Mouse (Mus musculus): Measurements from ENCODE around the gene Klrd1. TPM values are rescaled to one million over a fixed set of nuclear protein-coding genes. Genes with fewer than 3 reads are reported as not detected.
"Not testable (repeated sequence)": the region's sequence is repeated elsewhere in the genome, so short reads cannot be mapped to it uniquely, and the experiment has no call there.

Gene Klrd1
- total and polyA plus RNA-seq, 2 experiments from 2014 or later = 0.30 TPM; not detected in 1

DNA sequence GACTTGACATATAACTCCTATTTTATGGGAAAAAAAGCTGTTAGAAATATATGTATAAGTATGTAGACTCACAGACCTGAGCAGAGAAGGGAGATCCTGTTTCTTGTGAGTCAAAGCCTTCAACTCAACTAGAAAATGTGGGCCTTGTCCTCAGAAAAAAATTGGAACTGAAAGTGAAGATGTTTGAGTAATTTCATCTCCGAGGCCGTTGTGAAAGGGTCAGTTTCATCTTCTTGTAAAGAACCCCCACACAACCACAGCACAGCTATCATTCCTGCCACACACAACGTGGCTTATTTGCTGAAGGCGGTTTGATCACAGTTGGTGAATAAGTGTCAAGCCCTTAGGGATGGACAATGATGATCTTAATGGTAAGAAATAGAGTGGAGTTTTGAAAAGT lies 32.2 kb downstream of the Klrd1 start, which contains the start of gene Klrk1:
Gene Klrk1, minus strand, starts transcription at position 130 of the 400 bp plus-strand sequence.
- 70% methylated on average over 4 of the region's 4 CpGs for WGBS
- H3K9me3 ChIP-seq (replicated peaks; ENCODE audit: control insufficient read depth, low read length) = no peaks in the 10 kb centered on the region; the same call in 1 of the 2 replicates
- TF ChIP-seq CTCF (IDR thresholded peaks at IDR 0.05; ENCODE audit: low read depth) (no peak), EP300 (IDR thresholded peaks at IDR 0.05; ENCODE audit: low read depth) (no peak)

DNA sequence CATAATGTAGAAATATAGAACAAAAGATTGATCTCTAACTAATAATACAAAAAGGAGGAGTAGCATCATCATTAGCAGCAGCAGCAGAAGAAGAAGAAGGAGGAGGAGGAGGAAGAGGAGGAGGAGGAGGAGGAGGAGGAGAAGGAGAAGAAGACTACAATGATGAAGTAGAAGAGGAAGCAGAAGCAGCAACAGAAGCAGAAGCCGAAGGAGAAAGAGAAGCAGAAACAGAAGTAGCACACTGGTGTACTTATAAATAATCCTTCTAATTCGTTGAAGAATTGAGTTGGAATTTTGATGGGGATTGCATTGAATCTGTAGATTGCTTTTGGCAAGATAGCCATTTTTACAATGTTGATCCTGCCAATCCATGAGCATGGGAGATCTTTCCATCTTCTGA lies 39.5 kb downstream of the Klrd1 start:
- H3K27me3 ChIP-seq (ENCODE audit: control insufficient read depth, insufficient read depth, low read length); H3K4me3 ChIP-seq (ENCODE audit: low read depth, low read length); H3K9ac ChIP-seq (replicated peaks; ENCODE audit: low read depth, low read length); H3K36me3 ChIP-seq (replicated peaks; ENCODE audit: control insufficient read depth, insufficient read depth, low read length); H3K9me3 ChIP-seq (replicated peaks; ENCODE audit: control insufficient read depth, low read length); ATAC-seq (ENCODE audit: insufficient read depth, low read depth); H3K4me2 ChIP-seq (ENCODE audit: low read depth, low read length); H3K4me1 ChIP-seq (ENCODE audit: control insufficient read depth, insufficient read depth); H3K27ac ChIP-seq (ENCODE audit: low read depth); DNase-seq (ENCODE audit: low spot score): not testable (repeated sequence)
- WGBS = 63% methylated on average over 2 of the region's 2 CpGs

More for the DNA sequence above, 32.2 kb downstream of the Klrd1 start, which contains the start of gene Klrk1:
- Histone ChIP-seq H3K36me3 (replicated peaks; ENCODE audit: control insufficient read depth, insufficient read depth, low read length) (no peaks in the 10 kb centered on the region), H3K4me3 (ENCODE audit: low read depth, low read length) (no peak within 1 kb of the TSS), H3K4me2 (ENCODE audit: low read depth, low read length) (no peak within 1 kb of the TSS), H3K4me1 (ENCODE audit: control insufficient read depth, insufficient read depth) (no peaks in the 10 kb centered on the region), H3K27me3 (ENCODE audit: control insufficient read depth, insufficient read depth, low read length) (no peaks in the 10 kb centered on the region), H3K9ac (replicated peaks; ENCODE audit: low read depth, low read length) (no peak within 1 kb of the TSS), H3K27ac (ENCODE audit: low read depth) (no peak within 1 kb of the TSS)
- ATAC-seq (ENCODE audit: insufficient read depth, low read depth) = no peak
- no peak for DNase-seq (ENCODE audit: low spot score)

DNA sequence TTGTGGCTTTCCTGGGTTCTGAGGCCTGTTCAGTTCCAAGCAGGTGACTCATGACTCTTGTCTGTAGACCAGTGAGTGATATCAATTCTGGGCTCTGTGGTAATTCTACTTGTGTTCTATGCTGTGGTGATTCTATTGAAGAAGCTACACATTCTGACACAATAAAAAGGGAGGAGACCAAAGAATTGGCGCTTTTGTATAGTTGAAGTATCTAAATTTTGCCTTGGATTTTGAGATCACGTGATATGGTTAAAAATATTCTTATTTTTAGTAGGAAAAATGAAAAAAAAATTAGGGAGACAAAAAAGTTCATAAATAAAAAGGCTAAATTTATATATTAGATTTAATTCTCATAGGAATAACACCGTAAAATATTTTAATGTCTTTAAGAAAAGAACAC lies 51.7 kb downstream of the Klrd1 start, which contains the start of gene Klrc3:
Gene Klrc3, minus strand, starts transcription at position 101 of the 400 bp plus-strand sequence.
- not testable (repeated sequence) for H3K27me3 ChIP-seq (ENCODE audit: control insufficient read depth, insufficient read depth, low read length); H3K4me3 ChIP-seq (ENCODE audit: low read depth, low read length); H3K36me3 ChIP-seq (replicated peaks; ENCODE audit: control insufficient read depth, insufficient read depth, low read length); H3K27ac ChIP-seq (ENCODE audit: low read depth); H3K4me2 ChIP-seq (ENCODE audit: low read depth, low read length); H3K4me1 ChIP-seq (ENCODE audit: control insufficient read depth, insufficient read depth); H3K9ac ChIP-seq (replicated peaks; ENCODE audit: low read depth, low read length); H3K9me3 ChIP-seq (replicated peaks; ENCODE audit: control insufficient read depth, low read length); ATAC-seq (ENCODE audit: insufficient read depth, low read depth); DNase-seq (ENCODE audit: low spot score)
- 70% methylated on average over 3 of the region's 3 CpGs for WGBS

DNA sequence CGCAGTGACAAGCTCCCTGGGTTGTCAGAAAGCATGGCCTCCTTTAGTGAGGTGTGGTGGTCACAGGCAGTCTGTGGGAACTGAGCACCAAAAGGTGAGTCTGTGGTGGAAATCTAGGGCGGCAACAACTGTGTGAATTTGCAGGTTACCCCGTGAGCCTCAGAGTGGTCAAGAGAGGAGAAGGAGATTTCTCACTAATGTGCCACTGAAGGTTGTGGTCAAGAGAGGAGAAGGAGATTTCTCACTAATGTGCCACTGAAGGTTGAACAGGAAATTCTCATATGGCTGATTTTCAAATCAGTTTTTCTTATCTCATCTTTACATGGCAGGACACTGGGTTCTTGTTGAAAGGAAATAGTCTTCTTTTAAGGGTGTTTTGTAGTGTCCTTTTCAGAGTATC lies 52.5 kb downstream of the Klrd1 start:
- not testable (repeated sequence) for H3K4me1 ChIP-seq (ENCODE audit: control insufficient read depth, insufficient read depth); H3K9me3 ChIP-seq (replicated peaks; ENCODE audit: control insufficient read depth, low read length); H3K9ac ChIP-seq (replicated peaks; ENCODE audit: low read depth, low read length); H3K4me2 ChIP-seq (ENCODE audit: low read depth, low read length); H3K36me3 ChIP-seq (replicated peaks; ENCODE audit: control insufficient read depth, insufficient read depth, low read length); H3K4me3 ChIP-seq (ENCODE audit: low read depth, low read length); H3K27me3 ChIP-seq (ENCODE audit: control insufficient read depth, insufficient read depth, low read length); H3K27ac ChIP-seq (ENCODE audit: low read depth); DNase-seq (ENCODE audit: low spot score); ATAC-seq (ENCODE audit: insufficient read depth, low read depth)
- 38% methylated on average over 1 of the region's 3 CpGs for WGBS

Other genes with a start within 250 kb of the Klrd1 start
- not detected in 2 replicates for gene Clec12a, start 249.1 kb upstream of the Klrd1 start, total RNA-seq (2014; rRNA removed; ENCODE audit: low replicate concordance)
- 0.36 and 0.37 TPM in 2 replicates for gene Clec12a, start 249.1 kb upstream of the Klrd1 start, polyA plus RNA-seq (2015; fragmentation: Nextera tagmentation; extraction: Ambion mirVana)
- gene Clec12b, start 205.9 kb upstream of the Klrd1 start, total RNA-seq (2014; rRNA removed; ENCODE audit: low replicate concordance) = not detected in 2 replicates
- 0.11 and 0.16 TPM in 2 replicates for gene Clec12b, start 205.9 kb upstream of the Klrd1 start, polyA plus RNA-seq (2015; fragmentation: Nextera tagmentation; extraction: Ambion mirVana)
- 0.15 TPM in 1 of 2 replicates, not detected in the other for gene Clec1b, start 194.5 kb upstream of the Klrd1 start, total RNA-seq (2014; rRNA removed; ENCODE audit: low replicate concordance)
- 2.5 and 2.7 TPM in 2 replicates for gene Clec1b, start 194.5 kb upstream of the Klrd1 start, polyA plus RNA-seq (2015; fragmentation: Nextera tagmentation; extraction: Ambion mirVana)
- gene Clec9a, start 182.9 kb upstream of the Klrd1 start, total RNA-seq (2014; rRNA removed; ENCODE audit: low replicate concordance) = not detected in 2 replicates
- gene Clec9a, start 182.9 kb upstream of the Klrd1 start, polyA plus RNA-seq (2015; fragmentation: Nextera tagmentation; extraction: Ambion mirVana) = 0.22 and 0.23 TPM in 2 replicates
- gene Clec1a, start 139.8 kb upstream of the Klrd1 start, total RNA-seq (2014; rRNA removed; ENCODE audit: low replicate concordance) = 8.9 and 23.3 TPM in 2 replicates
- 9.1 and 10.5 TPM in 2 replicates for gene Clec1a, start 139.8 kb upstream of the Klrd1 start, polyA plus RNA-seq (2015; fragmentation: Nextera tagmentation; extraction: Ambion mirVana)
- 0.35 and 1.9 TPM in 2 replicates for gene Olr1, start 84.6 kb upstream of the Klrd1 start, total RNA-seq (2014; rRNA removed; ENCODE audit: low replicate concordance)
- gene Olr1, start 84.6 kb upstream of the Klrd1 start, polyA plus RNA-seq (2015; fragmentation: Nextera tagmentation; extraction: Ambion mirVana) = 0.27 TPM in 2 replicates
- gene Tmem52b, start 79.2 kb upstream of the Klrd1 start, total RNA-seq (2014; rRNA removed; ENCODE audit: low replicate concordance) = not detected in 2 replicates
- gene Tmem52b, start 79.2 kb upstream of the Klrd1 start, polyA plus RNA-seq (2015; fragmentation: Nextera tagmentation; extraction: Ambion mirVana) = not detected in 2 replicates
- gene Gabarapl1, start 58.6 kb upstream of the Klrd1 start, total RNA-seq (2014; rRNA removed; ENCODE audit: low replicate concordance) = 63.3 and 73.2 TPM in 2 replicates
- 41.8 and 52.7 TPM in 2 replicates for gene Gabarapl1, start 58.6 kb upstream of the Klrd1 start, polyA plus RNA-seq (2015; fragmentation: Nextera tagmentation; extraction: Ambion mirVana)
- not detected in 2 replicates for gene Klre1, start 13.9 kb upstream of the Klrd1 start, total RNA-seq (2014; rRNA removed; ENCODE audit: low replicate concordance)
- gene Klre1, start 13.9 kb upstream of the Klrd1 start, polyA plus RNA-seq (2015; fragmentation: Nextera tagmentation; extraction: Ambion mirVana) = not detected in 2 replicates
- gene Klrk1, start 32.1 kb downstream of the Klrd1 start, total RNA-seq (2014; rRNA removed; ENCODE audit: low replicate concordance) = not detected in 2 replicates
- 0.10 and 0.11 TPM in 2 replicates for gene Klrk1, start 32.1 kb downstream of the Klrd1 start, polyA plus RNA-seq (2015; fragmentation: Nextera tagmentation; extraction: Ambion mirVana)
- not detected in 2 replicates for gene Klrc3, start 51.6 kb downstream of the Klrd1 start, total RNA-seq (2014; rRNA removed; ENCODE audit: low replicate concordance)
- not detected in 2 replicates for gene Klrc3, start 51.6 kb downstream of the Klrd1 start, polyA plus RNA-seq (2015; fragmentation: Nextera tagmentation; extraction: Ambion mirVana)
- not detected in 2 replicates for gene Klrc2, start 68.9 kb downstream of the Klrd1 start, total RNA-seq (2014; rRNA removed; ENCODE audit: low replicate concordance)
- not detected in 2 replicates for gene Klrc2, start 68.9 kb downstream of the Klrd1 start, polyA plus RNA-seq (2015; fragmentation: Nextera tagmentation; extraction: Ambion mirVana)
- gene Klrc1, start 87.2 kb downstream of the Klrd1 start, total RNA-seq (2014; rRNA removed; ENCODE audit: low replicate concordance) = not detected in 2 replicates
- gene Klrc1, start 87.2 kb downstream of the Klrd1 start, polyA plus RNA-seq (2015; fragmentation: Nextera tagmentation; extraction: Ambion mirVana) = not detected in 2 replicates
- gene Klri1, start 125.3 kb downstream of the Klrd1 start, total RNA-seq (2014; rRNA removed; ENCODE audit: low replicate concordance) = not detected in 2 replicates
- gene Klri1, start 125.3 kb downstream of the Klrd1 start, polyA plus RNA-seq (2015; fragmentation: Nextera tagmentation; extraction: Ambion mirVana) = not detected in 2 replicates
- gene Klri2, start 148.7 kb downstream of the Klrd1 start, total RNA-seq (2014; rRNA removed; ENCODE audit: low replicate concordance) = not detected in 2 replicates
- not detected in 2 replicates for gene Klri2, start 148.7 kb downstream of the Klrd1 start, polyA plus RNA-seq (2015; fragmentation: Nextera tagmentation; extraction: Ambion mirVana)
- not detected in 2 replicates for gene Gm156, start 192.5 kb downstream of the Klrd1 start, total RNA-seq (2014; rRNA removed; ENCODE audit: low replicate concordance)
- not detected in 2 replicates for gene Gm156, start 192.5 kb downstream of the Klrd1 start, polyA plus RNA-seq (2015; fragmentation: Nextera tagmentation; extraction: Ambion mirVana)

Data from heart, postnatal 0 days (tissue).